18 mouse cellular contexts compared by ENCODE assay signal in genomic region chrX:130808530-130809235, GRCm38 (mm10).
"Had no signal": no experiment of that assay in that cellular context is flagged by ENCODE, and none has a peak within 500 bp of the region (broad histone marks: within the 10 kb centered on the region; RNA-seq: fewer than 3 reads in every experiment).

No protein-coding gene starts in this region.

- H3K9ac ChIP-seq: kidney, embryonic 15.5 days; limb, embryonic 12.5 days; limb, embryonic 15.5 days; liver, embryonic 14.5 days; liver, postnatal 0 days; lung, embryonic 14.5 days; stomach, embryonic 15.5 days had no signal

- H3K27ac ChIP-seq: kidney, embryonic 15.5 days; limb, embryonic 12.5 days; limb, embryonic 15.5 days; liver, embryonic 14.5 days; macrophage; stomach, embryonic 15.5 days had no signal

- ATAC-seq: liver, postnatal 0 days; lung, postnatal 0 days had no signal

- H3K27me3 ChIP-seq: kidney, embryonic 15.5 days; limb, embryonic 12.5 days; limb, embryonic 15.5 days; stomach, embryonic 15.5 days had no signal

- H3K4me3 ChIP-seq: kidney, embryonic 15.5 days; limb, embryonic 12.5 days; limb, embryonic 15.5 days; stomach, embryonic 15.5 days had no signal

- H3K36me3 ChIP-seq: kidney, embryonic 15.5 days; limb, embryonic 12.5 days; limb, embryonic 15.5 days; stomach, embryonic 15.5 days had no signal

- DNase-seq: kidney, adult 11 months; kidney, adult 8-10 months; kidney, postnatal 10 days; kidney, postnatal 36 days; left cerebral cortex, postnatal 4 days; liver, postnatal 0 days; lung, embryonic 14.5 days; midbrain, embryonic 14.5 days; right cerebral cortex, postnatal 4 days; spleen, adult 18-20 months; thymus, postnatal 4 days had no signal

- H3K4me1 ChIP-seq: kidney, embryonic 15.5 days; limb, embryonic 12.5 days; limb, embryonic 15.5 days; stomach, embryonic 15.5 days had no signal

- H3K9me3 ChIP-seq: kidney, embryonic 15.5 days; limb, embryonic 12.5 days; limb, embryonic 15.5 days; stomach, embryonic 15.5 days had no signal
